Mouse (Mus musculus) thymus, postnatal 14 days (tissue): ENCODE data around the gene S100a11.

Source experiments
- DNase-seq: peaks from one replicate; pipeline ENCODE4 v3.0.0; 2021

The S100a11 gene

DNA sequence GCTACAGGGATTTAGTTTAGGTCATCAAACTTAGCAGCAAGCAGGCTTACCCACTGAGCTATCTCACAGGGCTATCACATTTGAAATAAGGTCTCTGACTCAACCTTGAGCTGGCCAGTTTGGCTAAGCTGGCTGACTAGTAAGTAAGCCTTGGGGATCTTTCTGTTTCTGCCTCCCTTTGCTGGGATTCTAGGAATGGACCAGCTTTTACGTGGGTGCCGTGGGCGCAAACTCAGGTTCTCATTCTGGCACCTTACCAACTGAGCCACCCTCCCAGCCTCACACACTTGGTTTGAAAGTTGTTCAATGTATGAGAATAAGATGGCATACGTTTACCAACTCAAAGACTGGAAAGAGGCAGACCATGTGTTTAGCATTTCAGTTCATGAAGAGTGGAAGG, 42.9 kb downstream of the S100a11 start:
- DNase-seq, result no peak

DNA sequence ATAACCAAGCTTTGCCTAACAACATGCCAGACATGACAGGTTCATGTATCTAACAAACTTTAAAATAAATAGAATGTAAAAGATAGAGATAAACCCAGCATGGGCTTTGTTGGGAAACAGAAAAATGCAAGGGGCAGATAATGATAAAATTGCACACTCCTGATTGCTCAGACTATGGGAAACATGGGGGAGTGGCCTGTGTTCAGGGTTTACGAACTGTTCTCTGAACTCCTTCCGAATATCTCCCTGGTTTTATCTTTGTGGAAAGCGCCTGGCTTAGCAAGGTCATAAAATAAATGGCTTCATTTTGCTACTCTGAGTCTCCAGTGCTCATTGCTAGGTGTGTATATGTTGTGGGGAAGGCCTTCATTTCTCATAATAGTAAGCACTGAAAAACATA, 46.6 kb downstream of the S100a11 start:
- DNase-seq, result no peak

DNA sequence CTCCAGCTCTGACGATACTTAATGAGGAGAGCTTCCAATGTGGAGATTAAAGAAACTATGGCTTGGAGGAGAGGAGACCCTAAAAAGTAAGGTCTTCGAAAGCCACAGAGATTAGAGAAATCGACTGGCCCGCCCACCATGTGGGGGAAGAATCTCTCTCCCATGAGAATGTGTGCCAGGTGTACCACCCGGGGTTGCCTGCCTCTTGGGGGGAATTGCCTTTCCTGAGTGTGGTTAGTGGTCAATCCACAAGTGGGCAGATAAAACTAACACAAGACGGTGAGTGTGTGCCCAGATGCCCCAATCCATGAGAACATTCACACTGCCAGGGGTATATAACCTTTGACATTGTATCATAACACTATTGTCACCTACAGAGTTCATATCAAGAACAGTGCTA, 47.4 kb downstream of the S100a11 start:
- DNase-seq, result no peak

DNA sequence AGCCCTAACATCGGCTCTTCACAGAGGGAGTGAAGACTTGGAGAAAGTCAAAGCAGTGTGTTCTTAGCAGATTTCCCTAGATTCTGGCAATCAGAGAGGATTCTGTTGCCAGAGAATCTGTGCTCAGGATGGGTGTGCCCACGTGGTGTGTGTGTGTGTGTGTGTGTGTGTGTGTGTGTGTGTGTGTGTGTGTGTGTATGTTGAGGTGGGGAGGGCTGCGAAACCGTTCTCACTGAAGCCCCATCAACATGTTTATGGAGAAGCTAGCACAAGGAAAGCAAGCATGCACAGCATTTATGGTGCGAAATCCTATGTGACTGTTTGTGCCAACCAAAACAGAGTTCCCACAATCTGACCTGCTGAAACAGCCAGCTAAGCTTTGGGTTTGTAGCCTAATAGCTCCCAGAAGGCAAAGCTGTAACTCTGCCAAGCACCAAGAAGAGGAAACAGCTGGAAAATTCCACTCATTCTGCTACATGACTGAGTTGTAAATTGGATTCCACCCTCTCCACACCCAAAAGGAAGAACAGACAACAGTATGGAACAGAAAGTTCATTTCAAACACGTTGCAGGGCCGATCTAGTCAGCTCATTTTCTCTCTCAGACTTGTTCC, 48.2 kb downstream of the S100a11 start:
- DNase-seq, result no peak

DNA sequence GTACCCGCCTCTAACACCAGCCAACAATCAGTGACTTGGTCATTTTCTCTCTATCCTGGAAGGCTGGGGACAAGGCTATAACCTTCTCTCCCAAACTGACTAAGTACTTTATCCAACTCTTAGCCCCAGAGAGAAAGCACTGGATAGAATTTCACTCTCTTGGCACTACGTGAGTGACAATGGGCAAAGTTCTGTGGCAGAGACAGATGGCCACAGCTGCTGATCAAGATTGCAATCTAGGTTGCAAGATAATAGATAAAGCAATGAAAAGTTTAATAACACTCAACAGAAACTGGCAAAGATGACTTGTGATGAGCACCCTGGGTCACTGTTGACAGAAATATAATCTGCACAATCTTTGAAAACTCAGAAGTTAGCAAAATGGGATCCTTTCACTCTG, 48.8 kb downstream of the S100a11 start:
- no peak for DNase-seq

DNA sequence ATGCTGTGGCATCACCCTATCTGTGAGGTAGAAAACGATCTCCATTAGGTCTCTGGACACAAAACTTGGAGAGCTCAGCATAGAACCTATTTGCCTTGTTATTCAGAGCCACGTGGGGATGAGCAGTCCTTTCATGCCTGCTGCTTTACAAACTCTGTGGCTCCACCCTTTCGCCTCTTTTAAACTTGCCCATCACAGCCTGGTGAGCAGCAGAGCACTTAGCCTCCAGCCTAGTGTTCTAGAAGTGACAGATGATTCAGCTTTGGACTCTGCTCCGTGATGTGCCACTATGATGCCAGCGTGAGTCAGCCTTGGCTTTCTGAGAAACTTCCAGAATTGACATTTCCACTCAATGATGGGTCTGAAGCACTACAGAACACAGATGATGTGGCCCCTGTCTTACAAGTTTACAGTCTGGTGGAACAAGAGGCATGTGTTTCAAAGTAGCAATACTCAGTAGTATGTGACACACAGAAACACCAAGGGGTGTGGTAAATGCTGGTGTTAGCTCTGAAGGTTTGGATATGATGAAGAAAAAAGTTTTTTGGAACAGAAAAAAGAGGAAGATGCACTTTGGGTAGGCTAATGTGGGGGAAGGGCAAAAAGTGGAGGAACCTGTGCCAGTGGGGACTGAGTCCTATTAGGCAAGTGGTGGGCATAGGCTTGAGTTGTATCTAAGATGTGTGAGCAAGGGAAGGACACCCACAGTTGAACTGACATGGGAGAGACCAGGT, 51.9 kb downstream of the S100a11 start:
- DNase-seq, result no peak
